Mouse (Mus musculus): ENCODE results near the gene Rsbn1l. TPM values are rescaled to one million over a fixed set of nuclear protein-coding genes. Genes with fewer than 3 reads are reported as not detected.

Rsbn1l gene
- total RNA-seq, 1 experiment from 2014 or later, result 62.8 TPM

DNA sequence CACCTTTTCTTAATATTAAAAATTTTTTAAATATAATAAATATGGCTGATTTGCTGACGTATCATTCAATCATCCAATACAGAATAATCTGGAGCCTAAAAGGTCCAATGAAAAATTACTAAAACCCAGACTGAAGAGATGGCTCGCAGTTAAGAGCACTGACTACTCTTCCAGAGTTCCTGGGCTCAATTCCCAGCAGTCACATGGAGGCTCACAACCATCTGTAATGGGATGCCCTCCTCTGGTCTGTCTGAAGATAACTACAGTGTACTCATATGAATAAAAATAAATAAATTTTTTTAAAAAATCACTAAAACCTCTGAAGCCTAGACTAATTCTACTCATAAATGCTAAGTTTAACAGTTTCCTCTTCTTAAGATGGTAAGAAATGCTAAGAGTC, 94.3 kb downstream of the Rsbn1l start:
- no peak for ATAC-seq (ENCODE audit: extremely low read depth, insufficient number of reproducible peaks, low FRiP score, poor library complexity, severe bottlenecking)

DNA sequence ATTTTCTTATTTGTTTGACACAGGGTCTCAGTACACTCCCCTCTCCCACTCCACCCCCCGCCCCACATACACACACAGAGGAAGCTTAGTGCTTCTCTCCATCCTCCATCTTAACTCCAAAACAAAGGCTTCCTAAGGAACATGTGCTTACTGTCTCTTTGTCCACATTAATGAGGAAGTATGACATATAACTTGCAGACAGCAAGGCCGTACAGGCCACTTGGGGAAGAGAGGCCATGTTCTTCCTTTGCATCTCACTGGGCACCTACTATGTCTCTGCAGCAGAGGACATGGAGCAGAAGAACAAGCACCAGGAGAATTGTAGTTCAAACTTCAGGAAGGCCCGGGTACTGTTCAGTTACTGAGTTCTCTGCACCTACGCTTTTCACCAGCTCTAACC, 95.6 kb downstream of the Rsbn1l start:
- peak; percentile 23; the same call in 1 of the 2 replicates for ATAC-seq (ENCODE audit: extremely low read depth, insufficient number of reproducible peaks, low FRiP score, poor library complexity, severe bottlenecking)

DNA sequence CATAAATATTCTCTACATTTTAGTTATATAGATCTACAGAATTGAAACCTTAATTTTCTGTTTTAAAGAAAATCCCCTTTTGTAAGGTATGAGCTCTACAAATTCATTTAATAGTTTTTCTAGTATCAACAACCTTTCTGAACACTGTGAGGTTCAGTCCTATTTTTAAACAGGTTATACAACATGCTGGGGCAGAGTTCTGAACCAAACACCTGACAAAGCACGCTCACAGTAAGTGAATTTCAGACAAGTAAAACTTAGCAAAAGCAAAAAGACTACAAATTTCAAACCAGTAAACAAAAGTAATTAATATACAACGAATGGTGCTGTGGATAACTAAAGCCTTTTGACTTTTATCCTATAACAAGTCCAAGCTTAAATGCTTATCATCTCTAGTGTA, 97.8 kb downstream of the Rsbn1l start:
- ATAC-seq (ENCODE audit: extremely low read depth, insufficient number of reproducible peaks, low FRiP score, poor library complexity, severe bottlenecking), result no peak

GRCm38 (mm10) chr5:20855066-20855465, 101.1 kb downstream of the Rsbn1l start:
- ATAC-seq (ENCODE audit: extremely low read depth, insufficient number of reproducible peaks, low FRiP score, poor library complexity, severe bottlenecking), result peak; percentile 77; the same call in 1 of the 2 replicates

- ATAC-seq (ENCODE audit: extremely low read depth, insufficient number of reproducible peaks, low FRiP score, poor library complexity, severe bottlenecking), result no peak
Observed at GRCm38 (mm10) chr5:20847010-20847409, 109.2 kb downstream of the Rsbn1l start.

- no peak for ATAC-seq (ENCODE audit: extremely low read depth, insufficient number of reproducible peaks, low FRiP score, poor library complexity, severe bottlenecking)
Observed at GRCm38 (mm10) chr5:20843816-20844215, 112.4 kb downstream of the Rsbn1l start.

DNA sequence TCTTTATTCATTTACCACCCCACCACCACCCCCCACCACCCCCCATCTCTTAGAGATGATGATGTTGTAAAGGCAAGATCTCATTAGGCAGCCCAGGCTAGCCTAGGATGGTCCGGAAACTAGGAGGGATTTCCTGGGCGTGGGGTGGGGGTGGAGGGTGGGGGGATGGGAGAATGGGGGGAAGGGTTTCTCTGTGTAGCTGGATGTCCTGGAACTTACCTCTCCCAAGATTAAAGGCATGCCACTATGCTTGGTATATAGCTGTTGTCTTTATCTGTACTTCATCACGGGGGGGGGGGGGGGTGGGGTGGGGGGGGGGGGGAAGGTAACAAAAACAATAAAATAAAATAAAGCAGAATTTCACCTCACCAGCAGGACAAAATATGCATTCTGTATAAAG, 112.8 kb downstream of the Rsbn1l start:
- ATAC-seq (ENCODE audit: extremely low read depth, insufficient number of reproducible peaks, low FRiP score, poor library complexity, severe bottlenecking), result no peak

Other genes starting within 250 kb of the Rsbn1l start
- 39.4 and 52.6 TPM in 2 replicates for gene Phtf2, start 74.3 kb downstream of the Rsbn1l start, total RNA-seq (2017)
- 8.8 and 9.7 TPM in 2 replicates for gene Tmem60, start 74.2 kb downstream of the Rsbn1l start, total RNA-seq (2017)
- 110 and 117 TPM in 2 replicates for gene Ptpn12, start 99.5 kb upstream of the Rsbn1l start, total RNA-seq (2017)
- gene Gsap, start 229.9 kb upstream of the Rsbn1l start, total RNA-seq (2017), result 72.9 and 74.7 TPM in 2 replicates